ENCODE assay signal across 23 mouse cellular contexts in genomic region chr2:150972681-150973080, GRCm38 (mm10).
"Had no signal": no experiment of that assay in that cellular context is flagged by ENCODE, and none has a peak within 500 bp of the region (broad histone marks: within the 10 kb centered on the region; RNA-seq: fewer than 3 reads in every experiment).

No protein-coding gene starts in this region.

- H3K27ac ChIP-seq: kidney, embryonic 15.5 days; limb, embryonic 12.5 days; limb, embryonic 15.5 days; liver, embryonic 14.5 days; lung, embryonic 15.5 days; neural tube, embryonic 12.5 days; stomach, embryonic 15.5 days had no signal

- H3K4me1 ChIP-seq: kidney, embryonic 15.5 days; limb, embryonic 12.5 days; limb, embryonic 15.5 days; lung, embryonic 15.5 days; neural tube, embryonic 12.5 days; stomach, embryonic 15.5 days had no signal

- H3K27me3 ChIP-seq: kidney, embryonic 15.5 days; limb, embryonic 12.5 days; limb, embryonic 15.5 days; lung, embryonic 15.5 days; neural tube, embryonic 12.5 days; stomach, embryonic 15.5 days had no signal

- DNase-seq: kidney, adult 11 months; kidney, adult 8-10 months; kidney, postnatal 10 days; kidney, postnatal 36 days; left cerebral cortex, postnatal 4 days; lung, adult 18-20 months; lung, postnatal 10 days; lung, postnatal 4 days; midbrain, embryonic 14.5 days; retina, postnatal 1 day; right cerebral cortex, postnatal 25 days; spleen, adult 18-20 months; thymus, adult 2 months; thymus, postnatal 14 days; thymus, postnatal 4 days had no signal

- H3K9me3 ChIP-seq: kidney, embryonic 15.5 days; limb, embryonic 12.5 days; limb, embryonic 15.5 days; lung, embryonic 15.5 days; neural tube, embryonic 12.5 days; stomach, embryonic 15.5 days had no signal

- H3K4me2 ChIP-seq: kidney, embryonic 15.5 days; limb, embryonic 12.5 days; limb, embryonic 15.5 days; lung, embryonic 15.5 days; midbrain, embryonic 11.5 days; neural tube, embryonic 12.5 days; stomach, embryonic 15.5 days had no signal

- H3K4me3 ChIP-seq: kidney, embryonic 15.5 days; limb, embryonic 12.5 days; limb, embryonic 15.5 days; lung, embryonic 15.5 days; neural tube, embryonic 12.5 days; stomach, embryonic 15.5 days had no signal

- H3K9ac ChIP-seq: kidney, embryonic 15.5 days; limb, embryonic 12.5 days; limb, embryonic 15.5 days; liver, embryonic 14.5 days; lung, embryonic 15.5 days; neural tube, embryonic 12.5 days; stomach, embryonic 15.5 days had no signal
